Mouse (Mus musculus) C2C12 (cell line): ENCODE measurements around the gene Ifi208. TPM values are rescaled to one million over a fixed set of nuclear protein-coding genes. Genes with fewer than 3 reads are reported as not detected.

Experiments used
- H3K27me3 ChIP-seq: one replicate; pipeline ENCODE4 v1.6.1; 2011; ENCODE audit not compliant: control insufficient read depth, insufficient read depth, insufficient read length
- H3K36me3 ChIP-seq: one replicate; pipeline ENCODE4 v1.6.1; 2011; ENCODE audit not compliant: control insufficient read depth, insufficient read depth
- H3K4me3 ChIP-seq: one replicate; pipeline ENCODE4 v1.5.1; 2011; ENCODE audit warnings: mild to moderate bottlenecking, control low read depth; ENCODE audit not compliant: poor library complexity, insufficient read depth, severe bottlenecking
- H3K79me2 ChIP-seq: one replicate; pipeline ENCODE4 v1.6.1; 2011; ENCODE audit not compliant: control insufficient read depth, insufficient read depth
- H3K79me3 ChIP-seq: one replicate; pipeline ENCODE4 v1.6.1; 2011; ENCODE audit warnings: low read depth, control low read depth
- H3ac ChIP-seq: one replicate; pipeline ENCODE3; 2011; ENCODE audit warnings: low read depth; ENCODE audit not compliant: control insufficient read depth, insufficient read length
- CEBPB ChIP-seq: IDR thresholded peaks from one replicate; pipeline ENCODE4 v1.6.1; 2011; ENCODE audit warnings: low read depth, mild to moderate bottlenecking, control low read depth, moderate library complexity
- CTCF ChIP-seq: IDR thresholded peaks from one replicate; pipeline ENCODE4 v1.5.1; 2011; ENCODE audit not compliant: control insufficient read depth, insufficient read depth, insufficient read length
- FOSL1 ChIP-seq: IDR thresholded peaks from one replicate; pipeline ENCODE4 v1.8.0; 2011; ENCODE audit warnings: mild to moderate bottlenecking, low read length; ENCODE audit not compliant: poor library complexity, insufficient read depth, severe bottlenecking
- MAX ChIP-seq: IDR thresholded peaks from one replicate; pipeline ENCODE4 v1.6.1; 2011; ENCODE audit warnings: mild to moderate bottlenecking, control low read depth
- MYOD1 ChIP-seq: IDR thresholded peaks from one replicate; pipeline ENCODE4 v1.6.1; 2011; ENCODE audit warnings: low read depth; ENCODE audit not compliant: control insufficient read depth, insufficient read length
- MYOG ChIP-seq: IDR thresholded peaks from one replicate; pipeline ENCODE4 v1.6.1; 2011; ENCODE audit not compliant: control insufficient read depth, insufficient read length; ENCODE audit errors: extremely low read depth
- USF1 ChIP-seq: IDR thresholded peaks from one replicate; pipeline ENCODE4 v1.6.1; 2011; ENCODE audit warnings: low read depth, mild to moderate bottlenecking, control low read depth, moderate library complexity
- microRNA-seq: library from miRNA; unstranded; fragments of <30 nt; microRNA quantifications from one replicate; pipeline ENCODE4, GENCODE M21; 2019; ENCODE audit warnings: borderline microRNAs expressed
- polyA plus RNA-seq: library from polyadenylated mRNA; unstranded; fragments of >200 nt; fragmentation: generic; extraction: Trizol; gene quantifications from one replicate; pipeline ENCODE4 v1.2.1, GENCODE M21; 2012; ENCODE audit warnings: missing spikeins

Ifi208 gene
- polyA plus RNA-seq, 1 experiment = not detected

DNA sequence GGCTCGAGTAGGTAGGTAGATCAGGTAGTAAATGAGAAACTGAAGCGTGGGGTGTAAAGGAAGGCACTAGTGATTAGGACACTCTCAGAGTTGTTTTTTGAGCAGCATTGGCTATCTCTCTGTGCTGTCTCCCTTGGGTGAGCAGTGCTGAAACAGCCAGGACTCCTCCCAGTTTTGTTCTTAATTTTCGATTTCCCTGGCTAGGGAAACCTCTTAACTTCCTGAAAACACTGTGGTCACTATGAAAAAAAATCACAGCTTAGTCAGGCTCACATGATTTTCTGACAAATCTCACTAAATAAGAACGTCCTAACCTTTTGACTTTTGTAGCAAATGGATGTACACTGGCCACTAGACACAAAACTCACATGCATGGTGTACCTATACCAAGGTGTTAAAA, 68.2 kb downstream of the Ifi208 start, which contains the start of gene Ifi207:
TSS of gene Ifi207 (minus strand) at position 92 of the 400 bp plus-strand sequence.
- Histone ChIP-seq H3ac (no peak within 1 kb of the TSS), H3K27me3 (no peaks in the 10 kb centered on the region), H3K79me2 (no peaks in the 10 kb centered on the region), H3K79me3 (no peaks in the 10 kb centered on the region), H3K4me3 (no peak within 1 kb of the TSS), H3K36me3 (peaks cover 3% of the 10 kb centered on the region)
- TF ChIP-seq FOSL1 = no peak
- TF ChIP-seq MYOD1 = no peak
- TF ChIP-seq USF1 = no peak
- TF ChIP-seq MAX = no peak
- TF ChIP-seq MYOG = no peak
- no peak for TF ChIP-seq CEBPB
- TF ChIP-seq CTCF = no peak

DNA sequence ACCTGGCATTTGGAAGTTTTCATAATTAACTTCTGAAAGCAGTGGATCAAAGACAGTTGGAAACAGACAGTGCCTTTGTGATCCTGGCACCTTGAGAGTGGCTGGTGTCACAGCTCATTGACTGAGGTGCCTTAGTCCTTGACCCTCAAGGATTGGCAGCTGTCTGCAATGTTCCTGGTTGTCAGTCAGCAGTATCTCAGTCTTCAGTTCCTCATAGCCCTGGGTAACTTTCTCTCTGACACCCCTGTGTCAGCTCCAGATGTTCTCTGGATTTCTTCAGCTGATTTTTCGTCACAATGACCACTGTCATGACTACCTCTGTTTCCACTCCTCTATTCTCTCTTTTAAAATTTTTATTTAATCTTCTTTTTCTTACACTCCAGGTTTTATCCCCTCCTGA, 68.8 kb downstream of the Ifi208 start:
- H3K4me3 ChIP-seq = no peak overlapping the region
- H3ac ChIP-seq = no peak overlapping the region
- no peaks in the 10 kb centered on the region for H3K79me3 ChIP-seq
- TF ChIP-seq USF1 (no peak), MYOD1 (no peak), CEBPB (no peak), MYOG (no peak), FOSL1 (no peak), MAX (no peak), CTCF (no peak)
- H3K36me3 ChIP-seq = peaks cover 8% of the 10 kb centered on the region
- H3K27me3 ChIP-seq = no peaks in the 10 kb centered on the region
- no peaks in the 10 kb centered on the region for H3K79me2 ChIP-seq

Small RNA genes lying within 50 kb of the gene (microRNA-seq; reads per million reads assigned to microRNA genes)
- gene Gm44339 = not detected

Other genes starting within 250 kb of the Ifi208 start
- gene Ifi206, start 182.6 kb upstream of the Ifi208 start, polyA plus RNA-seq = not detected
- gene Ifi214, start 137.7 kb upstream of the Ifi208 start, polyA plus RNA-seq = not detected
- gene Ifi213, start 74.4 kb upstream of the Ifi208 start, polyA plus RNA-seq = not detected
- gene Ifi209, start 42.8 kb upstream of the Ifi208 start, polyA plus RNA-seq = not detected
- gene Ifi207, start 68.1 kb downstream of the Ifi208 start, polyA plus RNA-seq = 0.04 TPM
- gene Ifi204, start 93.3 kb downstream of the Ifi208 start, polyA plus RNA-seq = 4.1 TPM
- 1.3 TPM for gene Ifi211, start 239.4 kb downstream of the Ifi208 start, polyA plus RNA-seq